Mouse (Mus musculus): Measurements from ENCODE around the gene Speer4a.
"Not testable (repeated sequence)": the region's sequence is repeated elsewhere in the genome, so short reads cannot be mapped to it uniquely, and the experiment has no call there.

DNA sequence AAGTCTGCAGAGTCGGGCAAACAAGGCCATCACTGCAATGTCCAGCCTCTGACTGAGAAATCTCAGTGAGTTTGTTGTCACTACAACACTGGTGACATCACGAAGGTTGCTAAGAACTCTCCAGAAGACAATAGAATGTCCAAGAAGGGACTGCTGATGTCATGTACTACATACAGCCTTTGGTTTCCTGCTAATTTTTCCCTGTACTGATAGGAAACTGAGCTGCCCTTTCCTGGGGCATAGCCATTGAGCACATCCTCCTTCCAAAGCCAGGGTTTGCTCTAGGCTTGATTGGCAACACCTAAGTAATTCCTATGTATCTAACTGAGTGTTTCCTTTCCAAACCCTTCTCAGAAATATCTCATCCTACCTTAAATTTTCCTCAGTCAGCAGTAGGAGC lies 34.7 kb downstream of the Speer4a start, which contains the start of gene Gm1979:
- not testable (repeated sequence) for TF ChIP-seq POLR2A (IDR thresholded peaks at IDR 0.05; ENCODE audit: extremely low read depth, insufficient read depth, low read length); CTCF (IDR thresholded peaks at IDR 0.05; ENCODE audit: low read depth, low read length)

Data from liver, adult 2 months (tissue).